Mouse (Mus musculus) CH12.LX (cell line): ENCODE data around the gene Sertad1. TPM values are rescaled to one million over a fixed set of nuclear protein-coding genes. Genes with fewer than 3 reads are reported as not detected.
A peak's percentile ranks its signal among the peaks of the same experiment; 100 is the strongest.

ENCODE experiments used
- DNase-seq: peaks from one replicate; pipeline ENCODE4 v3.0.0-alpha.2; 2013; ENCODE audit errors: extremely low read depth
- H3K27ac ChIP-seq: 2 replicates; pipeline ENCODE4 v1.5.1; 2012; ENCODE audit warnings: low read depth, mild to moderate bottlenecking, control low read depth, moderate library complexity; ENCODE audit not compliant: insufficient read depth
- H3K27me3 ChIP-seq: replicated peaks from 2 replicates; pipeline ENCODE3; 2012; ENCODE audit warnings: inconsistent platforms
- H3K36me3 ChIP-seq, 2 experiments: replicated peaks in 1 of 2; 2 replicates each; pipeline versions ENCODE3 to v1.6.1; 2012; ENCODE audit warnings: inconsistent platforms in 1 of 2, low read length in 1 of 2, mild to moderate bottlenecking in 1 of 2, mixed read lengths in 1 of 2, moderate library complexity in 1 of 2; ENCODE audit not compliant: control insufficient read depth in 1 of 2, insufficient read depth in 1 of 2
- H3K4me1 ChIP-seq, 2 experiments: 2 replicates each; pipeline ENCODE4 v1.6.1; 2012; ENCODE audit warnings: inconsistent platforms in 1 of 2, moderate library complexity in 1 of 2; ENCODE audit not compliant: insufficient read depth in 2 of 2, control insufficient read depth in 1 of 2
- H3K4me2 ChIP-seq: 2 replicates; pipeline ENCODE4 v1.6.1; 2012; ENCODE audit warnings: low read depth, mild to moderate bottlenecking, control low read depth; ENCODE audit not compliant: poor library complexity, insufficient read depth, severe bottlenecking
- H3K4me3 ChIP-seq, 3 experiments: fragments of 150-350 bp in 1 of 3; sonication (generic) in 1 of 3; replicated peaks in 1 of 3; 2 replicates each; pipeline versions ENCODE3 to v1.5.1; 2011 to 2012; ENCODE audit warnings: low read depth in 2 of 3, low read length in 2 of 3, mild to moderate bottlenecking in 2 of 3, moderate library complexity in 2 of 3, control low read depth in 1 of 3, improper control_type of control experiment in 1 of 3, inconsistent platforms in 1 of 3, mixed read lengths in 1 of 3; ENCODE audit not compliant: poor library complexity in 1 of 3
- H3K79me2 ChIP-seq: replicated peaks from 2 replicates; pipeline ENCODE4 v1.6.1; 2012; ENCODE audit warnings: mild to moderate bottlenecking, moderate library complexity; ENCODE audit not compliant: control insufficient read depth, poor library complexity, insufficient read depth, severe bottlenecking; ENCODE audit errors: extremely low read depth
- H3K9ac ChIP-seq: 2 replicates; pipeline ENCODE4 v1.6.1; 2012; ENCODE audit warnings: low read depth, mild to moderate bottlenecking, control low read depth, moderate library complexity; ENCODE audit not compliant: insufficient read depth
- H3K9me3 ChIP-seq: replicated peaks from 2 replicates; pipeline ENCODE3; 2012; ENCODE audit warnings: low read length, inconsistent platforms, mixed read lengths
- CHD1 ChIP-seq: IDR thresholded peaks from 2 replicates; pipeline ENCODE4 v1.6.1; 2012; ENCODE audit warnings: low read depth, low read length, improper control_type of control experiment, inconsistent platforms
- CHD2 ChIP-seq: IDR thresholded peaks from 2 replicates; pipeline ENCODE4 v1.6.1; 2011; ENCODE audit warnings: low read length, improper control_type of control experiment
- CTCF ChIP-seq, 2 experiments: IDR thresholded peaks in 1 of 2; conservative IDR thresholded peaks in 1 of 2; 2 replicates each; pipeline ENCODE4 v1.5.1; 2011 to 2012; ENCODE audit warnings: low read depth in 2 of 2, low read length in 2 of 2, improper control_type of control experiment in 1 of 2, inconsistent platforms in 1 of 2, mild to moderate bottlenecking in 1 of 2, moderate library complexity in 1 of 2
- E2F4 ChIP-seq: IDR thresholded peaks from 2 replicates; pipeline ENCODE4 v1.6.1; 2011; ENCODE audit warnings: low read depth, low read length, improper control_type of control experiment; ENCODE audit not compliant: insufficient replicate concordance
- EP300 ChIP-seq: IDR thresholded peaks from 2 replicates; pipeline ENCODE4 v1.6.1; 2011; ENCODE audit warnings: low read length, improper control_type of control experiment
- ETS1 ChIP-seq: conservative IDR thresholded peaks from 2 replicates; pipeline ENCODE4 v1.6.1; 2012; ENCODE audit warnings: low read depth, mild to moderate bottlenecking, inconsistent platforms, low read length, improper control_type of control experiment, moderate library complexity
- HCFC1 ChIP-seq: IDR thresholded peaks from 2 replicates; pipeline ENCODE4 v1.6.1; 2012; ENCODE audit warnings: low read depth, mild to moderate bottlenecking, inconsistent platforms, low read length, improper control_type of control experiment
- IRF4 ChIP-seq: IDR thresholded peaks from 2 replicates; pipeline ENCODE4 v1.6.1; 2014; ENCODE audit warnings: low read depth, mild to moderate bottlenecking, inconsistent platforms, low read length, improper control_type of control experiment
- JUN ChIP-seq: IDR thresholded peaks from 2 replicates; pipeline ENCODE4 v1.6.1; 2011; ENCODE audit warnings: low read depth, mild to moderate bottlenecking, low read length, improper control_type of control experiment, moderate library complexity; ENCODE audit not compliant: insufficient read depth
- MAZ ChIP-seq: IDR thresholded peaks from 2 replicates; pipeline ENCODE4 v1.6.1; 2012; ENCODE audit warnings: low read depth, mild to moderate bottlenecking, inconsistent platforms, low read length, improper control_type of control experiment, moderate library complexity
- MEF2A ChIP-seq: IDR thresholded peaks from 2 replicates; pipeline ENCODE4 v1.6.1; 2014; ENCODE audit warnings: low read depth, mild to moderate bottlenecking, inconsistent platforms, low read length, improper control_type of control experiment, borderline replicate concordance
- NELFE ChIP-seq: IDR thresholded peaks from 2 replicates; pipeline ENCODE4 v1.6.1; 2011; ENCODE audit warnings: low read depth, low read length, improper control_type of control experiment
- NRF1 ChIP-seq: IDR thresholded peaks from 2 replicates; pipeline ENCODE4 v1.6.1; 2014; ENCODE audit warnings: low read depth, mild to moderate bottlenecking, inconsistent platforms, low read length, improper control_type of control experiment, moderate library complexity
- POLR2A ChIP-seq: IDR thresholded peaks from 2 replicates; pipeline ENCODE4 v1.6.1; 2011; ENCODE audit warnings: low read depth, mild to moderate bottlenecking, improper control_type of control experiment, low read length
- SIN3A ChIP-seq: IDR thresholded peaks from 2 replicates; pipeline ENCODE4 v1.6.1; 2012; ENCODE audit warnings: low read length, improper control_type of control experiment, inconsistent platforms
- SMC3 ChIP-seq: IDR thresholded peaks from 2 replicates; pipeline ENCODE4 v1.6.1; 2011; ENCODE audit warnings: low read depth, low read length, improper control_type of control experiment
- UBTF ChIP-seq: IDR thresholded peaks from 2 replicates; pipeline ENCODE4 v1.6.1; 2012; ENCODE audit warnings: low read depth, mild to moderate bottlenecking, inconsistent platforms, low read length, improper control_type of control experiment, moderate library complexity
- USF1 ChIP-seq: IDR thresholded peaks from 2 replicates; pipeline ENCODE4 v1.6.1; 2014; ENCODE audit warnings: low read depth, mild to moderate bottlenecking, inconsistent platforms, low read length, improper control_type of control experiment
- USF2 ChIP-seq: conservative IDR thresholded peaks from 2 replicates; pipeline ENCODE4 v1.6.1; 2011; ENCODE audit warnings: low read depth, low read length, improper control_type of control experiment
- ZC3H11A ChIP-seq: IDR thresholded peaks from 2 replicates; pipeline ENCODE4 v1.6.1; 2012; ENCODE audit warnings: low read depth, mild to moderate bottlenecking, inconsistent platforms, low read length, improper control_type of control experiment
- ZKSCAN1 ChIP-seq: IDR thresholded peaks from 2 replicates; pipeline ENCODE4 v1.6.1; 2012; ENCODE audit warnings: low read depth, inconsistent platforms, low read length, improper control_type of control experiment, borderline replicate concordance
- dilution Hi-C: fragments of 300-500 bp; cut with MboI; formaldehyde crosslinking; loops from 2 replicates; pipeline ENCODE4 v1.14.3; 2020; ENCODE audit warnings: low sequenced_read_pairs; ENCODE audit not compliant: extremely low pct_unique_long_range_greater_than_20kb, extremely low pct_ligation_motif_present
- in situ Hi-C: fragments of 300-500 bp; cut with MboI; formaldehyde crosslinking; loops from 3 replicates; pipeline ENCODE4 v1.14.3; 2019; ENCODE audit warnings: low sequenced_read_pairs, low pct_ligation_motif_present, low pct_unique_long_range_greater_than_20kb, mixed read lengths
- polyA plus RNA-seq: library from polyadenylated mRNA; unstranded; fragments of >175 nt; gene quantifications from 2 replicates; pipeline ENCODE4 v1.2.1, GENCODE M21; 2012; ENCODE audit warnings: low read depth; ENCODE audit not compliant: insufficient read length
- total RNA-seq, 2 experiments: library from RNA; depleted of rRNA; stranded (reverse); fragments of 300-350 nt in 1 of 2; fragments of >200 nt in 1 of 2; gene quantifications; 2 replicates each; pipeline ENCODE4 v1.2.3; 2012 to 2014

The Sertad1 gene
- total and polyA plus RNA-seq, 3 experiments = 5.0 to 9.1 (median 8.3) TPM

DNA sequence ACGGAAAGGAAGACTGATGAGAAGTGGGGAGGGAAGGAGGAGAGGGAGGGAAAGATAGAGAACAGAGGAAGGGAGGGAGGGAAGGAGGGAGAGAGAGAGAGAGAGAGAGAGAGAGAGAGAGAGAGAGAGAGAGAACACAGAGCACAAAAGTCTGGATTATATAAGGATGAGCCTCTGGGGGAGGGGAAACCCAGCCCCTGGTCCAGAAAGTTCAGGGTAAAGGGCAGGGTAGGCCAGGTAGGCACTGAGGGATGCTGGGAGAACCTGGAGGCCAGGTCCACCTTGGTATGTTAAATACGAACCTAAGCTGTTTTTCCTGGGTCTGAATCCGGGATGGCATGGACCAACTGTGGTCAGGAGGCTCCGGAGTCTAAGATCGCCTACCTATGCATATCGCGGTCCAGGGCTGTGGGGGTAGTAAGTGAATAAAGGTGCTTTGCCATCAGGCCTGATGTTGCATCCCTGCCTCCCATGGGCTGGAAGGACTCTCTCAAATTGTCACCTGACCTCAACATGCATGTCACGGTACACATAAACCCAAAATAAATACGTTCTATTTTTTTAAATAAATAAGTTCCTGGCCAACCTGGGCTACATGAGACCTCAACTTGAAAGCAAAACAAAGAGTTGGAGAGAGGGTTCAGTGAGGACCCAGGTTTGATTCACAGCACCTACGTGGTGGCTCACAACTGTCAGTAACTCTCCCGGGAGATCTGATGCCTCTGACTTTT, 15.2 kb upstream of the Sertad1 start:
- no peak overlapping the region for H3K4me2 ChIP-seq
- no peak overlapping the region for H3K27ac ChIP-seq
- H3K4me3 ChIP-seq = no peak overlapping the region

DNA sequence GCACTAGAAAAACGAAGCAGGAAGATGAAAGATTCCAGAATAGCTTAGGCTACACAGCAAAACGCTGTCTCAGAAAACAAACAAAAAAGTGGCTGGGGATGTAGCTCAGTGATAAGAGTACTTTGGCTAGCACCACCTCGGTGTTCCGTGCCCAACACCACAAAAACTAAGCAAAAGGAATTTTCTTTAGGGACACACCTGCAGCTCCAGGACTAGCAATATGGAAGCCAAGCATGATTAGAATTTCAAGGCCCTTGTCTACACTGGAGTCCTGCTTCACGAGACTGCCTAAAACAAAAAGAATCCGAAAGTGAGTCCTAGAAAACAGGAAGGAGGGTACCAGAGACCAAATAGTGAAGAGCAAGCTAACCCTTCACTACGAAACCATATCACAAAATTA, 14.1 kb upstream of the Sertad1 start:
- Histone ChIP-seq H3K4me2 (peak overlapping the region; percentile 98), H3K9ac (peak overlapping the region; percentile 90), H3K4me3 (peak overlapping the region; percentile 63 to 76 (median 74)), H3K27ac (no peak overlapping the region), H3K9me3 (no peaks in the 10 kb centered on the region), H3K79me2 (no peaks in the 10 kb centered on the region), H3K36me3 (peaks cover 0 to 12% of the 10 kb centered on the region in 2 experiments), H3K4me1 (peaks cover 0 to 9% of the 10 kb centered on the region in 2 experiments; a peak in 1 of 4 replicates), H3K27me3 (no peaks in the 10 kb centered on the region)
- DNase-seq = no peak
- dilution Hi-C loops (no loop called here), in situ Hi-C loops (no loop called here)
- TF ChIP-seq NRF1 (no peak), ETS1 (no peak), MEF2A (no peak), SIN3A (no peak)
- TF ChIP-seq, all 38 proteins: peak for 0

More for the DNA sequence above, 15.2 kb upstream of the Sertad1 start:
- no peak for DNase-seq
- Histone ChIP-seq H3K27me3 (no peaks in the 10 kb centered on the region), H3K79me2 (no peaks in the 10 kb centered on the region), H3K9ac (no peak overlapping the region), H3K9me3 (no peaks in the 10 kb centered on the region), H3K4me1 (peaks cover 0 to 8% of the 10 kb centered on the region in 2 experiments; a peak in 1 of 4 replicates), H3K36me3 (peaks cover 0 to 7% of the 10 kb centered on the region in 2 experiments)
- dilution Hi-C loops = no loop called here
- in situ Hi-C loops = no loop called here
- TF ChIP-seq E2F4 = no peak
- TF ChIP-seq EP300 = no peak
- no peak for TF ChIP-seq CHD2
- TF ChIP-seq ZKSCAN1 = no peak
- no peak for TF ChIP-seq HCFC1
- TF ChIP-seq NELFE = no peak
- TF ChIP-seq IRF4 = no peak
- TF ChIP-seq JUN = no peak
- TF ChIP-seq MAZ = no peak
- no peak for TF ChIP-seq UBTF
- TF ChIP-seq POLR2A = no peak
- no peak for TF ChIP-seq CTCF (conservative IDR thresholded peaks at IDR 0.05 in 1 of 2, IDR thresholded peaks at IDR 0.05 in 1 of 2; ENCODE audit: low read depth in 2 of 2, low read length in 2 of 2)
- TF ChIP-seq CHD1 = no peak
- TF ChIP-seq SMC3 = no peak
- TF ChIP-seq ETS1 = no peak
- TF ChIP-seq ZC3H11A = no peak
- TF ChIP-seq USF1 = no peak
- no peak for TF ChIP-seq USF2
